Mouse (Mus musculus): ENCODE results near the gene Pparg. TPM values are rescaled to one million over a fixed set of nuclear protein-coding genes. Genes with fewer than 3 reads are reported as not detected.

Gene Pparg
- polyA plus RNA-seq, 1 experiment = 5.1 TPM

DNA sequence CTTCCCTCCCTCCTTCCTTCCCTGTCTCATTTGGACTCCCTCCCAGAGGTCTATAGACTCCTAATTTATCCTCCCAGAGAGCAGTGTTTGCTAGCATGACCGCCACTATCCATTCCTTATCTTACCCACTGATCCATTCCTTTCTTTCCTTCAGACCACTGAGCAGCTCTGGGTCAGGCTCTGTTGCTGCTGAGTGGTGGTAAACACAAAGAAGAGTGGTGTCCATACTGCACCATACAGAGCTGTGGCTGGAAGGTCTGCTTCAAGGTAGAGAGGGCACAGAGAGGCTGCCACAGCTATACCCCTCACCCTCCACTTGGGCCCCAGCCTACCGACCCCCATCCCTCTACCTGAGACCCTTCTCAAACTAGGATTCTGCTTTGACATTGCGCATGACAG lies 143.4 kb downstream of the Pparg start:
- no peaks in the 10 kb centered on the region for H3K27me3 ChIP-seq (ENCODE audit: control insufficient read depth, insufficient read depth, low read length)
- no peak overlapping the region for H3K4me3 ChIP-seq (ENCODE audit: extremely low read depth, insufficient read depth, insufficient read length)
- no peak overlapping the region for H3K27ac ChIP-seq (ENCODE audit: insufficient read depth, low read length)
- DNase-seq (ENCODE audit: low read depth in 1 of 2, low spot score in 2 of 2) = no peak
- 81% methylated on average over 3 of the region's 3 CpGs for WGBS
- H3K36me3 ChIP-seq (ENCODE audit: control insufficient read depth, insufficient read depth, low read length) = no peaks in the 10 kb centered on the region
- no peaks in the 10 kb centered on the region for H3K4me1 ChIP-seq (ENCODE audit: control insufficient read depth, insufficient read depth, insufficient read length)
- TF ChIP-seq CTCF (IDR thresholded peaks at IDR 0.05; ENCODE audit: extremely low read depth, insufficient read depth, insufficient read length, insufficient replicate concordance) = no peak

DNA sequence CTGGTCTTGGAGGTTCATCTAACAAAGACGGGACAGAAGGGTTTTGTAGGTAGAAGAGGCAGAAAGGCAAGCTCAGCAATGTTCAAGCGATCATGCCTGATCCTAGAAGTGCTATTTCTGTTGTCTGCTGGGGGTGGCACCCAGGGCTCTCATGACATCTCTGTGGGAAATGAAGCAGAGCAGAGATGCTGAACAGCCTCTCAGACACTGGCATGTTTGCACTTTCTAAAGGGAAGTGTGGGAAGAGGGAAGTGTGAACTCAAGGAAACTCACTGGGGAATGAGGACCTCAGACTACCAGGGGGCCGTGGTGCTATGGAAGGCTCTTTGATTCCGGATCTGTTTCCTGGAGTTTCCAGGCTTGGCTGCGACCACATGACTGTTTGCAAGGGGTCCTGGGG lies 144.2 kb downstream of the Pparg start:
- WGBS = 71% methylated on average over 5 of the region's 5 CpGs
- Histone ChIP-seq H3K36me3 (ENCODE audit: control insufficient read depth, insufficient read depth, low read length) (no peaks in the 10 kb centered on the region), H3K27ac (ENCODE audit: insufficient read depth, low read length) (no peak overlapping the region), H3K4me1 (ENCODE audit: control insufficient read depth, insufficient read depth, insufficient read length) (no peaks in the 10 kb centered on the region), H3K27me3 (ENCODE audit: control insufficient read depth, insufficient read depth, low read length) (no peaks in the 10 kb centered on the region), H3K4me3 (ENCODE audit: extremely low read depth, insufficient read depth, insufficient read length) (no peak overlapping the region)
- no peak for TF ChIP-seq POLR2A (IDR thresholded peaks at IDR 0.05; ENCODE audit: low read depth, low read length)
- TF ChIP-seq CTCF (IDR thresholded peaks at IDR 0.05; ENCODE audit: extremely low read depth, insufficient read depth, insufficient read length, insufficient replicate concordance) = no peak
- no peak for DNase-seq (ENCODE audit: low read depth in 1 of 2, low spot score in 2 of 2)

DNA sequence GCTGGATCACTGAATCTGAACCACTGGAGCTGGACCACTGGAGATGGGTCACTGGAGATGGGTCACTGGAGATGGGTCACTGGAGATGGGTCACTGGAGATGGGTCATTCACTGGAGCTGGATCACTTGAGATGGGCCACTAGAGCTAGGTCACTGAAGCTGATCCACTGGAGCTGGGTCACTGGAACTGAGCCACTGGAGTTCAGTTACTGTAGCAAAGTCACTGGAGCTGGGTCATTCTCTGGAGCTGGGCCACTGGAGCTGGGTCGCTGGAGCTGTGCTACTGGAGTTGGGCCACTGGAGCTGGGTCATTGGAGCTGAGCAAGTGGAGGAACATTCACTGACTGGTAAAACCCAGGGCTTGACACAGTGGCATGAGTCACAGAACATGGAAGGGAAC lies 145.7 kb downstream of the Pparg start:
- Histone ChIP-seq H3K27ac (ENCODE audit: insufficient read depth, low read length) (no peak overlapping the region), H3K4me3 (ENCODE audit: extremely low read depth, insufficient read depth, insufficient read length) (no peak overlapping the region), H3K4me1 (ENCODE audit: control insufficient read depth, insufficient read depth, insufficient read length) (no peaks in the 10 kb centered on the region), H3K27me3 (ENCODE audit: control insufficient read depth, insufficient read depth, low read length) (no peaks in the 10 kb centered on the region), H3K36me3 (ENCODE audit: control insufficient read depth, insufficient read depth, low read length) (no peaks in the 10 kb centered on the region)
- WGBS = 93% methylated on average over 1 of the region's 1 CpGs
- TF ChIP-seq POLR2A (IDR thresholded peaks at IDR 0.05; ENCODE audit: low read depth, low read length) (no peak), CTCF (IDR thresholded peaks at IDR 0.05; ENCODE audit: extremely low read depth, insufficient read depth, insufficient read length, insufficient replicate concordance) (no peak)
- DNase-seq (ENCODE audit: low read depth in 1 of 2, low spot score in 2 of 2) = no peak

DNA sequence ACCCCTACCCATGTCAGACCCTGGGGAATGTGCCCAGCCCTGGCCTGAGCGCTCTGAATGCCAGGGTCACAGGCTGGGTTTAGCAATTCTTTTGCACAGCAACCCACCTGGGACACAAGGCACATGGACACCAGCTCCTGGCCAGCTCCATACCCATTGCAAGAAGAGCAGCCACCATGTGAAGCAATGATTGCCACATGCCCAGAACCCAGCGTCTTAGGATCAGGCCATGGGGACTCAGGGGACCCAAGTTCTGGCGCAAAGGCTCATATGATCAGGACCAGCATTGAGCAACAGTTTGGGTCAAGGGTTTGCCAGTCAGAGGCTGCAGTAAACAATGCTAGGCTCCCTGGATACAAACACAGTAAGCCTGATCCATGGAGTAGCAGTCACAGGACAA lies 150.7 kb downstream of the Pparg start:
- 90% methylated on average over 3 of the region's 3 CpGs for WGBS
- no peaks in the 10 kb centered on the region for H3K36me3 ChIP-seq (ENCODE audit: control insufficient read depth, insufficient read depth, low read length)
- DNase-seq (ENCODE audit: low read depth in 1 of 2, low spot score in 2 of 2) = no peak
- no peaks in the 10 kb centered on the region for H3K27me3 ChIP-seq (ENCODE audit: control insufficient read depth, insufficient read depth, low read length)
- no peaks in the 10 kb centered on the region for H3K4me1 ChIP-seq (ENCODE audit: control insufficient read depth, insufficient read depth, insufficient read length)
- no peak overlapping the region for H3K27ac ChIP-seq (ENCODE audit: insufficient read depth, low read length)
- no peak for TF ChIP-seq CTCF (IDR thresholded peaks at IDR 0.05; ENCODE audit: extremely low read depth, insufficient read depth, insufficient read length, insufficient replicate concordance)
- no peak for TF ChIP-seq POLR2A (IDR thresholded peaks at IDR 0.05; ENCODE audit: low read depth, low read length)
- no peak overlapping the region for H3K4me3 ChIP-seq (ENCODE audit: extremely low read depth, insufficient read depth, insufficient read length)

DNA sequence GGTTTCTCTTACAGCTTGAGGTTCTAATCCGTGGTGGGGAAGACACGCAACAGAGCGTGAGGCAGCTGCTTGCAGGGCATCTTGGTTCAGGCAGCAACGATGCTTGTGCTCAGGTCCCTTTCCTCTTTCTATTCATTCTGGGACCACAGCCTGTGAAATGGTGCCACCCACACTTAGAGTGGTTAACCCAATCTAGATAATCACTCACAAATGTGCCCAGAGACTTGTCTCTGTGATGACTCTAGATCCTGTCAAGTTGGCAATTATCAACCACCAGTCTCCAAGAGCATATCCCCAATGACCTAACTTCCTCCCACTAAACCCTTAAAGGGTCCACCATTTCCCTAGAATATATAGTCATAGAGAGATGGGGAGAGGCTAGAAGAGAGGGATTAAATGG lies 152.5 kb downstream of the Pparg start:
- no peaks in the 10 kb centered on the region for H3K36me3 ChIP-seq (ENCODE audit: control insufficient read depth, insufficient read depth, low read length)
- no peaks in the 10 kb centered on the region; the same call in 1 of the 2 replicates for H3K27me3 ChIP-seq (ENCODE audit: control insufficient read depth, insufficient read depth, low read length)
- DNase-seq (ENCODE audit: low read depth in 1 of 2, low spot score in 2 of 2) = no peak
- no peak overlapping the region for H3K4me3 ChIP-seq (ENCODE audit: extremely low read depth, insufficient read depth, insufficient read length)
- TF ChIP-seq POLR2A (IDR thresholded peaks at IDR 0.05; ENCODE audit: low read depth, low read length) (no peak), CTCF (IDR thresholded peaks at IDR 0.05; ENCODE audit: extremely low read depth, insufficient read depth, insufficient read length, insufficient replicate concordance) (no peak)
- H3K4me1 ChIP-seq (ENCODE audit: control insufficient read depth, insufficient read depth, insufficient read length) = no peaks in the 10 kb centered on the region
- WGBS = 67% methylated on average over 4 of the region's 4 CpGs
- H3K27ac ChIP-seq (ENCODE audit: insufficient read depth, low read length) = no peak overlapping the region

DNA sequence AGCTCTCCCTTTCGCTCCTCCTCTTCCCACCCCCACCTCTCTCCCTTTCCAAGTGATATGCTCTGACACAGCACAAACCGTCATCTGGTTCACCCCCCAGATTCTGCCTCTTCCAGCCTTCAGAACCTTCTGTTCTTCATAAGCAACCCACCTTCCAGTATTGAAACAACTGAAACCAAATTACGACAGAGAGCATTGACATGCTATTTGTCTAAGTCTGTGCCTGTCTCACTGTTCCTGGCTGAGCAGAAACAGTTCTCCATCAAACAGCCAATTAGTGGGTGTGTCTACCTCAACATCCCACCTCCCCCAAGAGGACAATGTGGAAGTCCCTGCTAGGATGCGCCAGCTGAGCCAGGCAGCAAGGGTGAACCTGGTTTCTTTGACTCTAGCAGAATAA lies 157.2 kb downstream of the Pparg start:
- 48% methylated on average over 4 of the region's 4 CpGs for WGBS
- H3K4me1 ChIP-seq (ENCODE audit: control insufficient read depth, insufficient read depth, insufficient read length) = no peaks in the 10 kb centered on the region; the same call in 1 of the 2 replicates

DNA sequence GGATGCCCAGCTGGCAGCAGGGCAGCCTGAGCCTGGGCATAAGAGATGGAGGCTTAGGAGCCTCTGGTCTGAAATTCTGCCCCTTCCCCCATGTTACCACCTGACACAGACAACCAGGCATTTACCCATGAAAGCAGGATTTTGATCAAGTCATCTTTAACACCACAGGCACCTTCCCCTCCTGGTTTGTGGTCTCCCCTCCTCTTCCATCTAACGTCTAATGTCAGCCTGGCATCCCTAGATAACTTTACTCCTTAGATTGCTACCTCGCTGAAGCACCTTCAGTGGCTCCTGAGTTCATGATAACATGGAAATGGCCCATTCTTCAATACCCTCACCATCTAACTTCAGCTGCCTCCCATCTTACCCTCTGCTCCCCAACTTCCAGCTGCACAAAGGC lies 157.6 kb downstream of the Pparg start:
- Histone ChIP-seq H3K36me3 (ENCODE audit: control insufficient read depth, insufficient read depth, low read length) (no peaks in the 10 kb centered on the region), H3K4me3 (ENCODE audit: extremely low read depth, insufficient read depth, insufficient read length) (no peak overlapping the region), H3K27me3 (ENCODE audit: control insufficient read depth, insufficient read depth, low read length) (no peaks in the 10 kb centered on the region; the same call in 1 of the 2 replicates), H3K27ac (ENCODE audit: insufficient read depth, low read length) (no peak overlapping the region), H3K4me1 (ENCODE audit: control insufficient read depth, insufficient read depth, insufficient read length) (no peaks in the 10 kb centered on the region; the same call in 1 of the 2 replicates)
- WGBS = 18% methylated on average over 2 of the region's 2 CpGs
- no peak for DNase-seq (ENCODE audit: low read depth in 1 of 2, low spot score in 2 of 2)
- no peak for TF ChIP-seq POLR2A (IDR thresholded peaks at IDR 0.05; ENCODE audit: low read depth, low read length)
- TF ChIP-seq CTCF (IDR thresholded peaks at IDR 0.05; ENCODE audit: extremely low read depth, insufficient read depth, insufficient read length, insufficient replicate concordance) = no peak

More for the DNA sequence above, 157.2 kb downstream of the Pparg start:
- DNase-seq (ENCODE audit: low read depth in 1 of 2, low spot score in 2 of 2) = no peak
- TF ChIP-seq POLR2A (IDR thresholded peaks at IDR 0.05; ENCODE audit: low read depth, low read length) = no peak
- TF ChIP-seq CTCF (IDR thresholded peaks at IDR 0.05; ENCODE audit: extremely low read depth, insufficient read depth, insufficient read length, insufficient replicate concordance) = no peak
- no peak overlapping the region for H3K4me3 ChIP-seq (ENCODE audit: extremely low read depth, insufficient read depth, insufficient read length)
- H3K27me3 ChIP-seq (ENCODE audit: control insufficient read depth, insufficient read depth, low read length) = no peaks in the 10 kb centered on the region; the same call in 1 of the 2 replicates
- H3K27ac ChIP-seq (ENCODE audit: insufficient read depth, low read length) = no peak overlapping the region
- H3K36me3 ChIP-seq (ENCODE audit: control insufficient read depth, insufficient read depth, low read length) = no peaks in the 10 kb centered on the region
